Mouse (Mus musculus) MEL (cell line): Measurements from ENCODE around the gene Clhc1. TPM values are rescaled to one million over a fixed set of nuclear protein-coding genes. Genes with fewer than 3 reads are reported as not detected.

ENCODE experiments used
- DNase-seq: peaks from one replicate; pipeline ENCODE4 v3.0.0; 2011; ENCODE audit warnings: low read depth, low spot score
- H3K27ac ChIP-seq: 2 replicates; pipeline ENCODE4 v1.5.1; 2012; ENCODE audit warnings: low read depth, mild to moderate bottlenecking, control low read depth, low read length, moderate library complexity; ENCODE audit not compliant: control insufficient read depth
- H3K27me3 ChIP-seq, 2 experiments: fragments of 150-350 bp in 1 of 2; sonication (generic) in 1 of 2; 2 replicates each; pipeline ENCODE4 v1.6.1; 2012; ENCODE audit warnings: low read length in 2 of 2, mild to moderate bottlenecking in 2 of 2, improper control_type of control experiment in 1 of 2, moderate library complexity in 1 of 2; ENCODE audit not compliant: insufficient read depth in 2 of 2, control insufficient read depth in 1 of 2
- H3K36me3 ChIP-seq, 2 experiments: 2 replicates each; pipeline ENCODE4 v1.6.1; 2012 to 2014; ENCODE audit warnings: low read length in 2 of 2, improper control_type of control experiment in 1 of 2, inconsistent platforms in 1 of 2, mild to moderate bottlenecking in 1 of 2; ENCODE audit not compliant: insufficient read depth in 2 of 2, control insufficient read depth in 1 of 2
- H3K4me1 ChIP-seq, 2 experiments: fragments of 150-350 bp in 1 of 2; sonication (generic) in 1 of 2; 2 replicates each; pipeline ENCODE4 v1.6.1; 2012; ENCODE audit warnings: low read length in 2 of 2, improper control_type of control experiment in 1 of 2, mild to moderate bottlenecking in 1 of 2; ENCODE audit not compliant: insufficient read depth in 2 of 2, control insufficient read depth in 1 of 2
- H3K4me3 ChIP-seq, 2 experiments: fragments of 150-350 bp in 1 of 2; sonication (generic) in 1 of 2; 2 replicates each; pipeline ENCODE4 v1.5.1; 2012; ENCODE audit warnings: low read depth in 2 of 2, low read length in 2 of 2, mild to moderate bottlenecking in 2 of 2, moderate library complexity in 2 of 2, control low read depth in 1 of 2, improper control_type of control experiment in 1 of 2; ENCODE audit not compliant: control insufficient read depth in 1 of 2, insufficient read depth in 1 of 2
- H3K79me2 ChIP-seq: 2 replicates; pipeline ENCODE4 v1.6.1; 2012; ENCODE audit warnings: mild to moderate bottlenecking, low read length, moderate library complexity; ENCODE audit not compliant: control insufficient read depth, poor library complexity, insufficient read depth
- H3K9ac ChIP-seq: 2 replicates; pipeline ENCODE4 v1.6.1; 2012; ENCODE audit warnings: low read depth, mild to moderate bottlenecking, control low read depth, low read length, moderate library complexity; ENCODE audit not compliant: control insufficient read depth, poor library complexity, severe bottlenecking
- H3K9me3 ChIP-seq: fragments of 150-350 bp; sonication (generic); replicated peaks from 2 replicates; pipeline ENCODE4 v1.6.1; 2012; ENCODE audit warnings: mild to moderate bottlenecking, low read length, improper control_type of control experiment, moderate library complexity; ENCODE audit not compliant: insufficient read depth
- CTCF ChIP-seq, 3 experiments: IDR thresholded peaks in 2 of 3; conservative IDR thresholded peaks in 1 of 3; 2 replicates each; pipeline ENCODE4 v1.5.1; 2011 to 2012; ENCODE audit warnings: low read length in 3 of 3, low read depth in 2 of 3, mild to moderate bottlenecking in 2 of 3, improper control_type of control experiment in 1 of 3, inconsistent platforms in 1 of 3, mixed read lengths in 1 of 3, moderate library complexity in 1 of 3; ENCODE audit not compliant: control insufficient read depth in 1 of 3, insufficient read depth in 1 of 3, poor library complexity in 1 of 3, severe bottlenecking in 1 of 3
- E2F4 ChIP-seq: IDR thresholded peaks from 2 replicates; pipeline ENCODE4 v1.6.1; 2011; ENCODE audit warnings: low read depth, low read length, improper control_type of control experiment, borderline replicate concordance
- ELF1 ChIP-seq: IDR thresholded peaks from 2 replicates; pipeline ENCODE4 v1.6.1; 2014; ENCODE audit warnings: low read depth, mild to moderate bottlenecking, inconsistent platforms, low read length, improper control_type of control experiment, moderate library complexity
- EP300 ChIP-seq, 2 experiments: IDR thresholded peaks; 2 replicates each; pipeline ENCODE4 v1.6.1; 2011; ENCODE audit warnings: improper control_type of control experiment in 2 of 2, low read length in 2 of 2, low read depth in 1 of 2, mild to moderate bottlenecking in 1 of 2
- ETS1 ChIP-seq: IDR thresholded peaks from 2 replicates; pipeline ENCODE4 v1.6.1; 2012; ENCODE audit warnings: low read depth, mild to moderate bottlenecking, inconsistent platforms, low read length, improper control_type of control experiment, moderate library complexity
- GATA1 ChIP-seq: IDR thresholded peaks from 2 replicates; pipeline ENCODE4 v1.6.1; 2011; ENCODE audit warnings: low read depth, low read length, improper control_type of control experiment
- HCFC1 ChIP-seq: IDR thresholded peaks from 2 replicates; pipeline ENCODE4 v1.6.1; 2012; ENCODE audit warnings: low read depth, mild to moderate bottlenecking, inconsistent platforms, low read length, improper control_type of control experiment, moderate library complexity
- JUND ChIP-seq: IDR thresholded peaks from 2 replicates; pipeline ENCODE4 v1.6.1; 2011; ENCODE audit warnings: low read depth, mild to moderate bottlenecking, improper control_type of control experiment, low read length
- MAZ ChIP-seq: IDR thresholded peaks from 2 replicates; pipeline ENCODE4 v1.6.1; 2012; ENCODE audit warnings: low read depth, mild to moderate bottlenecking, inconsistent platforms, low read length, improper control_type of control experiment
- MEF2A ChIP-seq: IDR thresholded peaks from 2 replicates; pipeline ENCODE4 v1.6.1; 2014; ENCODE audit warnings: low read depth, mild to moderate bottlenecking, inconsistent platforms, low read length, improper control_type of control experiment; ENCODE audit not compliant: poor library complexity, insufficient replicate concordance, severe bottlenecking; ENCODE audit errors: extremely low read depth
- MXI1 ChIP-seq: IDR thresholded peaks from 2 replicates; pipeline ENCODE4 v1.6.1; 2011; ENCODE audit warnings: mild to moderate bottlenecking, low read depth, low read length, improper control_type of control experiment
- MYB ChIP-seq: IDR thresholded peaks from 2 replicates; pipeline ENCODE4 v1.6.1; 2011; ENCODE audit warnings: mild to moderate bottlenecking, low read depth, low read length, improper control_type of control experiment
- MYC ChIP-seq: IDR thresholded peaks from 2 replicates; pipeline ENCODE4 v1.6.1; 2011; ENCODE audit warnings: low read depth, mild to moderate bottlenecking, low read length, improper control_type of control experiment, moderate library complexity
- NELFE ChIP-seq: IDR thresholded peaks from 2 replicates; pipeline ENCODE4 v1.6.1; 2011; ENCODE audit warnings: low read depth, low read length, improper control_type of control experiment
- POLR2A ChIP-seq, 2 experiments: IDR thresholded peaks; 2 replicates each; pipeline ENCODE4 v1.6.1; 2011 to 2012; ENCODE audit warnings: low read length in 2 of 2, mild to moderate bottlenecking in 2 of 2, control low read depth in 1 of 2, improper control_type of control experiment in 1 of 2, low read depth in 1 of 2, moderate library complexity in 1 of 2; ENCODE audit not compliant: control insufficient read depth in 1 of 2, insufficient read depth in 1 of 2, poor library complexity in 1 of 2
- POLR2AphosphoS2 ChIP-seq: IDR thresholded peaks from 2 replicates; pipeline ENCODE4 v1.6.1; 2011; ENCODE audit warnings: low read length, improper control_type of control experiment
- POLR2AphosphoS5 ChIP-seq: IDR thresholded peaks from 2 replicates; pipeline ENCODE4 v1.6.1; 2012; ENCODE audit warnings: low read depth, borderline replicate concordance, mild to moderate bottlenecking, inconsistent platforms, low read length, moderate library complexity, mixed read lengths
- RAD21 ChIP-seq: IDR thresholded peaks from 2 replicates; pipeline ENCODE4 v1.6.1; 2011; ENCODE audit warnings: mild to moderate bottlenecking, low read depth, low read length, improper control_type of control experiment
- RCOR1 ChIP-seq: IDR thresholded peaks from 2 replicates; pipeline ENCODE4 v1.6.1; 2012; ENCODE audit warnings: low read depth, mild to moderate bottlenecking, inconsistent platforms, low read length, improper control_type of control experiment
- SIN3A ChIP-seq: IDR thresholded peaks from 2 replicates; pipeline ENCODE4 v1.6.1; 2012; ENCODE audit warnings: low read length, improper control_type of control experiment, inconsistent platforms
- TAL1 ChIP-seq: IDR thresholded peaks from 2 replicates; pipeline ENCODE4 v1.6.1; 2012; ENCODE audit warnings: mild to moderate bottlenecking, inconsistent platforms, low read length, moderate library complexity, mixed read lengths
- TBP ChIP-seq: IDR thresholded peaks from 2 replicates; pipeline ENCODE4 v1.8.0; 2011; ENCODE audit warnings: low read depth, low read length, improper control_type of control experiment
- TCF12 ChIP-seq: IDR thresholded peaks from 2 replicates; pipeline ENCODE4 v1.6.1; 2014; ENCODE audit warnings: low read depth, mild to moderate bottlenecking, inconsistent platforms, low read length, improper control_type of control experiment, moderate library complexity
- USF1 ChIP-seq: IDR thresholded peaks from 2 replicates; pipeline ENCODE4 v1.6.1; 2014; ENCODE audit warnings: low read depth, mild to moderate bottlenecking, inconsistent platforms, low read length, improper control_type of control experiment, moderate library complexity
- USF2 ChIP-seq, 2 experiments: IDR thresholded peaks; 2 replicates each; pipeline ENCODE4 v1.6.1; 2011 to 2012; ENCODE audit warnings: improper control_type of control experiment in 2 of 2, low read length in 2 of 2, borderline replicate concordance in 1 of 2, inconsistent platforms in 1 of 2, low read depth in 1 of 2, mild to moderate bottlenecking in 1 of 2; ENCODE audit not compliant: insufficient read depth in 1 of 2
- ZC3H11A ChIP-seq: IDR thresholded peaks from 2 replicates; pipeline ENCODE4 v1.6.1; 2012; ENCODE audit warnings: low read depth, mild to moderate bottlenecking, inconsistent platforms, low read length, improper control_type of control experiment
- ZMIZ1 ChIP-seq: IDR thresholded peaks from 2 replicates; pipeline ENCODE4 v1.6.1; 2012; ENCODE audit warnings: low read depth, mild to moderate bottlenecking, inconsistent platforms, low read length, improper control_type of control experiment, moderate library complexity
- polyA plus RNA-seq, 2 experiments: library from polyadenylated mRNA; stranded (reverse) in 1 of 2; unstranded in 1 of 2; fragments of >175 nt in 1 of 2; fragments of >200 nt in 1 of 2; gene quantifications; 2 replicates each; pipeline versions ENCODE4 v1.2.1 to v1.2.4; 2012; ENCODE audit warnings: low replicate concordance in 2 of 2, low read depth in 1 of 2; ENCODE audit not compliant: insufficient read length in 2 of 2, insufficient read depth in 1 of 2, missing spikeins in 1 of 2
- total RNA-seq: library from RNA; depleted of rRNA; stranded (reverse); fragments of 300-350 nt; gene quantifications from 2 replicates; pipeline ENCODE4 v1.2.3, GENCODE M21; 2012

Gene Clhc1
- total and polyA plus RNA-seq, 3 experiments, result 0.08 to 0.62 TPM; not detected in 1

GRCm38 (mm10) chr11:29623327-29623726, 75.6 kb downstream of the Clhc1 start:
- no peak overlapping the region for H3K27ac ChIP-seq
- no peak for TF ChIP-seq ZC3H11A
- no peak for TF ChIP-seq POLR2AphosphoS2
- no peak for TF ChIP-seq TAL1
- no peak for TF ChIP-seq USF1
- no peak for TF ChIP-seq MYB
- no peak for TF ChIP-seq RCOR1
- TF ChIP-seq GATA1, result no peak
- TF ChIP-seq E2F4, result no peak
- TF ChIP-seq HCFC1, result no peak
- TF ChIP-seq MAZ, result no peak
- TF ChIP-seq ZMIZ1, result no peak
- TF ChIP-seq ELF1, result no peak
- TF ChIP-seq EP300 (IDR thresholded peaks at IDR 0.05; ENCODE audit: low read depth in 1 of 2, low read length in 2 of 2), result no peak
- TF ChIP-seq SIN3A, result no peak
- no peak for TF ChIP-seq POLR2AphosphoS5
- no peak for TF ChIP-seq MYC
- no peak for TF ChIP-seq MXI1
- no peak for TF ChIP-seq CTCF (IDR thresholded peaks at IDR 0.05 in 2 of 3, conservative IDR thresholded peaks at IDR 0.05 in 1 of 3; ENCODE audit: control insufficient read depth in 1 of 3, insufficient read depth in 1 of 3, low read depth in 2 of 3, low read length in 3 of 3, poor library complexity in 1 of 3, severe bottlenecking in 1 of 3)
- TF ChIP-seq JUND, result no peak
- TF ChIP-seq NELFE, result no peak
- H3K79me2 ChIP-seq, result no peaks in the 10 kb centered on the region
- H3K9ac ChIP-seq, result no peak overlapping the region
- H3K36me3 ChIP-seq, result no peaks in the 10 kb centered on the region
- DNase-seq, result no peak
- H3K4me1 ChIP-seq, result no peaks in the 10 kb centered on the region
- no peak overlapping the region for H3K4me3 ChIP-seq
- peaks cover 4 to 8% of the 10 kb centered on the region in 2 experiments for H3K27me3 ChIP-seq
- no peaks in the 10 kb centered on the region for H3K9me3 ChIP-seq

GRCm38 (mm10) chr11:29626541-29626940, 78.8 kb downstream of the Clhc1 start:
- Histone ChIP-seq H3K9ac (no peak overlapping the region), H3K27me3 (peaks cover 0 to 4% of the 10 kb centered on the region in 2 experiments; a peak in 2 of 4 replicates), H3K27ac (no peak overlapping the region), H3K9me3 (no peaks in the 10 kb centered on the region), H3K36me3 (0 out of 4 replicates have a peak, but pooled peaks cover 0 to 2% of the 10 kb centered on the region in 2 experiments), H3K79me2 (no peaks in the 10 kb centered on the region), H3K4me1 (no peaks in the 10 kb centered on the region), H3K4me3 (no peak overlapping the region)
- no peak for TF ChIP-seq MAZ
- TF ChIP-seq MEF2A, result no peak
- no peak for TF ChIP-seq JUND
- no peak for TF ChIP-seq POLR2A (IDR thresholded peaks at IDR 0.05; ENCODE audit: control insufficient read depth in 1 of 2, insufficient read depth in 1 of 2, low read depth in 1 of 2, low read length in 2 of 2, poor library complexity in 1 of 2)
- no peak for TF ChIP-seq MYB
- no peak for TF ChIP-seq TCF12
- no peak for TF ChIP-seq USF2 (IDR thresholded peaks at IDR 0.05; ENCODE audit: borderline replicate concordance in 1 of 2, insufficient read depth in 1 of 2, low read depth in 1 of 2, low read length in 2 of 2)
- no peak for TF ChIP-seq RAD21
- TF ChIP-seq TBP, result no peak
- no peak for TF ChIP-seq ZMIZ1
- TF ChIP-seq E2F4, result no peak
- TF ChIP-seq ETS1, result no peak
- TF ChIP-seq USF1, result no peak
- no peak for DNase-seq
